Mouse (Mus musculus) kidney, postnatal 10 days (tissue): ENCODE results near the gene Stra6.

Source experiments
- DNase-seq: peaks from one replicate; pipeline ENCODE4 v3.0.0; 2021; ENCODE audit warnings: mixed read lengths

The Stra6 gene

GRCm38 (mm10) chr9:58099836-58100565, 36.4 kb downstream of the Stra6 start:
- no peak for DNase-seq

- DNase-seq: no peak
Observed at GRCm38 (mm10) chr9:58102013-58102412, 38.4 kb downstream of the Stra6 start.

- DNase-seq: no peak
Observed at GRCm38 (mm10) chr9:58103647-58104046, 40.1 kb downstream of the Stra6 start.

GRCm38 (mm10) chr9:58105595-58106169, 42.1 kb downstream of the Stra6 start:
- DNase-seq: no peak

- DNase-seq: peak; percentile 35
Observed at GRCm38 (mm10) chr9:58107494-58107893, 43.9 kb downstream of the Stra6 start.

- DNase-seq: no peak
Observed at GRCm38 (mm10) chr9:58110787-58111186, 47.2 kb downstream of the Stra6 start.

- no peak for DNase-seq
Observed at GRCm38 (mm10) chr9:58111431-58111830, 47.8 kb downstream of the Stra6 start.

GRCm38 (mm10) chr9:58112321-58112751, 48.7 kb downstream of the Stra6 start:
- no peak for DNase-seq

GRCm38 (mm10) chr9:58112866-58113278, 49.3 kb downstream of the Stra6 start:
- DNase-seq: peak; percentile 76

GRCm38 (mm10) chr9:58113279-58113884, 49.8 kb downstream of the Stra6 start:
- peak; percentile 45 for DNase-seq

- DNase-seq: no peak
Observed at GRCm38 (mm10) chr9:58114019-58114418, 50.4 kb downstream of the Stra6 start.

GRCm38 (mm10) chr9:58115297-58115925, 51.8 kb downstream of the Stra6 start:
- DNase-seq: no peak

GRCm38 (mm10) chr9:58116024-58116651, 52.5 kb downstream of the Stra6 start:
- no peak for DNase-seq

- DNase-seq: no peak
Observed at GRCm38 (mm10) chr9:58118671-58119070, 55.1 kb downstream of the Stra6 start, which contains the start of gene Ccdc33. Gene Ccdc33 (minus strand): TSS chr9:58118823.

- no peak for DNase-seq
Observed at GRCm38 (mm10) chr9:58125085-58125484, 61.5 kb downstream of the Stra6 start.

GRCm38 (mm10) chr9:58125811-58126210, 62.2 kb downstream of the Stra6 start:
- DNase-seq: no peak

- no peak for DNase-seq
Observed at GRCm38 (mm10) chr9:58128926-58129413, 65.4 kb downstream of the Stra6 start.

- DNase-seq: no peak
Observed at GRCm38 (mm10) chr9:58129508-58129907, 65.9 kb downstream of the Stra6 start.

- peak; percentile 35 for DNase-seq
Observed at GRCm38 (mm10) chr9:58130909-58131308, 67.3 kb downstream of the Stra6 start.

- DNase-seq: no peak
Observed at GRCm38 (mm10) chr9:58131735-58132134, 68.1 kb downstream of the Stra6 start.

GRCm38 (mm10) chr9:58133893-58134884, 70.6 kb downstream of the Stra6 start:
- no peak for DNase-seq

- no peak for DNase-seq
Observed at GRCm38 (mm10) chr9:58134906-58135305, 71.3 kb downstream of the Stra6 start.
